Mouse (Mus musculus): Measurements from ENCODE around the gene Tm7sf2. TPM values are rescaled to one million over a fixed set of nuclear protein-coding genes. Genes with fewer than 3 reads are reported as not detected.
A peak's percentile ranks its signal among the peaks of the same experiment; 100 is the strongest.

Tm7sf2 gene
- 8.4 and 9.2 TPM in 2 replicates for polyA plus RNA-seq (2016; fragmentation: Nextera tagmentation; extraction: Ambion mirVana)

- 12% methylated on average over 33 of the region's 33 CpGs for WGBS
- peak within 1 kb of the TSS; percentile 49 for H3K4me3 ChIP-seq
Observed at GRCm38 (mm10) chr19:6067724-6068415, at the start of gene Tm7sf2. TSS of gene Tm7sf2 (minus strand) at chr19:6068373.

GRCm38 (mm10) chr19:6117346-6117985 is 49.3 kb upstream of the Tm7sf2 start:
- ATAC-seq (ENCODE audit: insufficient number of reproducible peaks, low FRiP score): no peak
- 5% methylated on average over 32 of the region's 32 CpGs for WGBS
- Histone ChIP-seq H3K4me1 (replicated peaks) (peaks cover 25% of the 10 kb centered on the region), H3K36me3 (peaks cover 42% of the 10 kb centered on the region), H3K27ac (ENCODE audit: poor library complexity, severe bottlenecking) (peak overlapping the region; percentile 92), H3K4me2 (peak overlapping the region; percentile 77), H3K9me3 (replicated peaks) (no peaks in the 10 kb centered on the region), H3K9ac (peak overlapping the region; percentile 86), H3K27me3 (replicated peaks) (no peaks in the 10 kb centered on the region), H3K4me3 (peak overlapping the region; percentile 70)

More at GRCm38 (mm10) chr19:6067724-6068415, at the start of gene Tm7sf2:
- Histone ChIP-seq H3K9me3 (replicated peaks) (no peaks in the 10 kb centered on the region), H3K4me1 (replicated peaks) (peaks cover 23% of the 10 kb centered on the region), H3K4me2 (peak within 1 kb of the TSS; percentile 96), H3K27ac (ENCODE audit: poor library complexity, severe bottlenecking) (peak within 1 kb of the TSS; percentile 30; the same call in 1 of the 2 replicates), H3K9ac (peak within 1 kb of the TSS; percentile 74), H3K27me3 (replicated peaks) (no peaks in the 10 kb centered on the region), H3K36me3 (peaks cover 37% of the 10 kb centered on the region)
- peak; percentile 90 for ATAC-seq (ENCODE audit: insufficient number of reproducible peaks, low FRiP score)

DNA sequence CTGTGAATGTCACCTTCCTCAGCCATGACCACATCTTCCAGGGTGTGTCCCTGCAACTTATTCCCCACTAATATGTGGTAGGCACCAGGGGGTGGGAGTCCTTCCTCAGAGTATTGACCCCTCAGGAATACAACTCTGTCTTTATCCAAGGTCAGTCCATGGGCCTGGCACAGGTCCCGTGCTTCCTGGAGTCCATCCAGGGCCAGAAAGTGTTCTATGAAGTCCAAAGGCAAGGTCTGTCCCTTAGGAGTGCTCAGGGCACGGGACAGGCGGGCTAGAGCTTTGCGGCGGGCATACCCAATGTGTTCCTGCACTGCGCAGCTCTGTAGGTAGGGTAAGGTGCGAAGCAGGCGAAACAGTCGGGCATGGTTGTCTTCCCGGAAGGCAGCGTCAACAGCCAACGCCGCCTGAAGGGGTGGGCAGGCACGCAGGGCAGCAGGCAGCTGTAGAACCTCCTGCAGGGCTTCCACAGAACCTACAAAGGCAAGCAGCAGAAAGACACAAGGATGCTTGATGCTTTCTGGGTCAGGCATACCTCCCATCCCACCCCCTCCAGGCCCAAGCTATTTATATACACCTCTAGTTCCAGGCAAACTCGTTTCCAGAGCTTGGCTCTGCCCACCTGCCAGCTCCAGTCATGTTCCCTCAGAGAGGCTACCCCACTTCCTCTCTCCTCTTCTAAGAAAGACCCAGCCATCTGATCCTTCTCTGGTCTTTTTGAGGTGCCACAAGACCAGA is 48.1 kb upstream of the Tm7sf2 start:
- H3K4me1 ChIP-seq (replicated peaks): peaks cover 20% of the 10 kb centered on the region
- H3K4me2 ChIP-seq: peak overlapping the region; percentile 77
- H3K9me3 ChIP-seq (replicated peaks): no peaks in the 10 kb centered on the region
- 86% methylated on average over 15 of the region's 15 CpGs for WGBS
- 0 out of 2 replicates have a peak overlapping the region, but pooled peaks have one; percentile 49 for H3K9ac ChIP-seq
- peaks cover 41% of the 10 kb centered on the region for H3K36me3 ChIP-seq
- no peaks in the 10 kb centered on the region for H3K27me3 ChIP-seq (replicated peaks)
- ATAC-seq (ENCODE audit: insufficient number of reproducible peaks, low FRiP score): no peak
- 0 out of 2 replicates have a peak overlapping the region, but pooled peaks have one; percentile 70 for H3K4me3 ChIP-seq
- no peak overlapping the region for H3K27ac ChIP-seq (ENCODE audit: poor library complexity, severe bottlenecking)

DNA sequence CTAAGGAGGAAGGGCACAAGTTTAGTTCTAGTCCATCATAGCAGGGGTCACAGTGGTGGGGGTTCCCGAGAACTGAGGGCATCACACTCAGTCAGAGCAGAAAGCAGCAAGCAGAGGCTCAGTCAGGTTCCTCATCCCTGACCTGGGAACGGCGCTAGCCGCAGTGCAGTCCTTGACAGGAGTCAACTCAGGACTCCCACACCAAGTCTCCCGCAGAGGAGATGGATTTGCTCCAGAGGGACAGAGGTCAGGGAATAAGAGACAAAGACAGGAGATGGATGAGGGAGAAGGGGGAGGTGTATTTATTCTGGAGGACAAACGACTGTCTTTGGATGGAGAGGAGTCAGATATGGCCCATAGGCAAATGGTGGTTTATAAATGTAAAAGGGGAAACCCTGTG is 44.9 kb upstream of the Tm7sf2 start:
- Histone ChIP-seq H3K4me1 (replicated peaks) (peaks cover 15% of the 10 kb centered on the region), H3K27me3 (replicated peaks) (no peaks in the 10 kb centered on the region), H3K36me3 (peaks cover 32% of the 10 kb centered on the region), H3K4me2 (no peak overlapping the region), H3K9ac (no peak overlapping the region), H3K4me3 (no peak overlapping the region), H3K27ac (ENCODE audit: poor library complexity, severe bottlenecking) (no peak overlapping the region), H3K9me3 (replicated peaks) (no peaks in the 10 kb centered on the region)
- no peak for ATAC-seq (ENCODE audit: insufficient number of reproducible peaks, low FRiP score)
- 70% methylated on average over 6 of the region's 6 CpGs for WGBS

DNA sequence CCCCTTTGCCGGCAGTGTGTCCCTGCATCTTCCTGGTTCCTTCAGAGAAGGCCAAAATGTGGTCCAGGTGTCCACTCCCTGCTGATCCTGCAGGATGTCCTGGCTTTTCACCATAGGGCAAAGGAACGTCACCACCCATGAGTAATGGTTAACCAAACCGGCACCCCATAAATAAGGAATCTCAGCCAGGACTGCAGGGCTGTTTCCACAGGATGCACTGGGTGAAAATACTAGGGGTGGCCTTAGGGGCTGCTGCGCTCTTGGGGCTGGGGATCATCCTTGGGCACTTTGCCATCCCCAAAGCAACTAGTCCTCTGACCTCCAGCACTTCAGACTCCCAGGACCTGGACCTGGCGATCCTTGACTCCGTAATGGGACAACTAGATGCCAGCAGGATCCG is 37.4 kb upstream of the Tm7sf2 start, which contains the start of gene Naaladl1:
Gene Naaladl1 (plus strand): TSS at position 197 of the 400 bp plus-strand sequence.
- H3K27me3 ChIP-seq (replicated peaks): no peaks in the 10 kb centered on the region
- no peaks in the 10 kb centered on the region for H3K9me3 ChIP-seq (replicated peaks)
- WGBS: 82% methylated on average over 7 of the region's 7 CpGs
- H3K4me3 ChIP-seq: no peak within 1 kb of the TSS
- H3K4me1 ChIP-seq (replicated peaks): no peaks in the 10 kb centered on the region
- H3K9ac ChIP-seq: no peak within 1 kb of the TSS; the same call in 1 of the 2 replicates
- H3K4me2 ChIP-seq: no peak within 1 kb of the TSS
- no peak within 1 kb of the TSS for H3K27ac ChIP-seq (ENCODE audit: poor library complexity, severe bottlenecking)
- no peaks in the 10 kb centered on the region for H3K36me3 ChIP-seq
- no peak for ATAC-seq (ENCODE audit: insufficient number of reproducible peaks, low FRiP score)

- no peak overlapping the region for H3K27ac ChIP-seq (ENCODE audit: poor library complexity, severe bottlenecking)
- ATAC-seq (ENCODE audit: insufficient number of reproducible peaks, low FRiP score): no peak
- H3K9me3 ChIP-seq (replicated peaks): no peaks in the 10 kb centered on the region
- H3K36me3 ChIP-seq: peaks cover 4% of the 10 kb centered on the region; the same call in 1 of the 2 replicates
- H3K4me2 ChIP-seq: no peak overlapping the region
- WGBS: 50% methylated on average over 4 of the region's 4 CpGs
- H3K9ac ChIP-seq: no peak overlapping the region
- no peaks in the 10 kb centered on the region for H3K27me3 ChIP-seq (replicated peaks)
- no peaks in the 10 kb centered on the region for H3K4me1 ChIP-seq (replicated peaks)
- no peak overlapping the region for H3K4me3 ChIP-seq
Observed at GRCm38 (mm10) chr19:6104476-6104875, 36.3 kb upstream of the Tm7sf2 start.

DNA sequence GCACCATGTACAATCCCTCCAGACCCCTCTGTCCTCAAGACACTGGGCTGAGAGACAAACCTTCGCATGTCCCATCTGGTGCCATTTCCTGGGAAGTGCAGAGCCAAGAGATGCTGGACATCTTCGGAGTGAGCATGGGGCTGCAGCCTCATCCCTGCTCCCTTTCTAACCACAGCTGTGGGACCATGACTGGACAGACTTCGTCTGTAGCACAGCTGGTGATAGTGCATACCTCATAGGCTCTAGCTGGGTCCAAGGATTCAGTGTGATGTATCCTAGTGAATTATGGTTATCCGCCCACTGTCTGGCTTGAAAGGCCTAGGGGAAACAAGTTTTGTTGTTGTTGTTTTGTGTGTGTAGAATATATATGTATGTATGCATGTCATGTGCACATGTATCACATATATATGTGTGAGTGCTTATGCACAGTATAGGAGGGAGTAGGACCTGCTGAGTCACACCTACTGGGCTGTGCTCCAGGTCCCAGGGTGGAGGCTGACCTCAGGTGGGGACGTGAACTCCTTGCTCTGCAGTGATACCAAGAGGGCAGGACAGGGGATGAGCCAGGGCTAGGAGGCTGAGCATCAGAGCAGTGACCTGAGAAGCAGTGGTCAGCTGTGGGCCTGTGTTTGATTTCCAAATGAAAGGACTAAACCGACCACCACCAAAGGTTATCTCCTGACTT is 34.1 kb upstream of the Tm7sf2 start:
- Histone ChIP-seq H3K9ac (no peak overlapping the region), H3K4me3 (no peak overlapping the region), H3K36me3 (peaks cover 10% of the 10 kb centered on the region), H3K4me2 (no peak overlapping the region), H3K9me3 (replicated peaks) (no peaks in the 10 kb centered on the region), H3K27ac (ENCODE audit: poor library complexity, severe bottlenecking) (no peak overlapping the region), H3K4me1 (replicated peaks) (no peaks in the 10 kb centered on the region), H3K27me3 (replicated peaks) (no peaks in the 10 kb centered on the region)
- 78% methylated on average over 6 of the region's 6 CpGs for WGBS
- ATAC-seq (ENCODE audit: insufficient number of reproducible peaks, low FRiP score): no peak; the same call in 1 of the 2 replicates

GRCm38 (mm10) chr19:6101186-6101585 is 33.0 kb upstream of the Tm7sf2 start:
- Histone ChIP-seq H3K9ac (no peak overlapping the region), H3K4me3 (no peak overlapping the region), H3K4me1 (replicated peaks) (no peaks in the 10 kb centered on the region), H3K9me3 (replicated peaks) (no peaks in the 10 kb centered on the region), H3K36me3 (peaks cover 10% of the 10 kb centered on the region), H3K4me2 (no peak overlapping the region), H3K27ac (ENCODE audit: poor library complexity, severe bottlenecking) (no peak overlapping the region), H3K27me3 (replicated peaks) (no peaks in the 10 kb centered on the region)
- 77% methylated on average over 6 of the region's 6 CpGs for WGBS
- ATAC-seq (ENCODE audit: insufficient number of reproducible peaks, low FRiP score): no peak

DNA sequence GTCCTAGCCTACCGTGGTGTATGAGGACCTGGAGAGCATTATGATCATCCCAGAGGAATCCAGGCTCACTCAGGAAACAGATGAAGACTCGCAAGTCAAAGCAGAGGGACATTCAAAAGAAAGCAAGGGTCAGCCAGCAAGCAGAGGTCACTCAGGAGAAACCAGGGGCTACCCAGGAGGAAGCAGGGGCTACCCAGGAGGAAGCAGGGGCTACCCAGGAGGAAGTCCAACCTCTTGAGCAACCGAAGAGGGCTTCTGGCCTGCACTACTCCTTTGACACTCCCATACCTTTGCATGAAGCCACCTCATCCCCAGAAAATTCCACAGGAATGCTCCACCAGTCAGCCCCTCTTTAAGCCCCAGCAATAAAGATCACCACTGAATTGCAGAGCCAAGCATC is 29.7 kb upstream of the Tm7sf2 start:
- no peaks in the 10 kb centered on the region for H3K4me1 ChIP-seq (replicated peaks)
- no peak overlapping the region for H3K27ac ChIP-seq (ENCODE audit: poor library complexity, severe bottlenecking)
- no peak overlapping the region for H3K9ac ChIP-seq
- no peaks in the 10 kb centered on the region for H3K9me3 ChIP-seq (replicated peaks)
- H3K4me2 ChIP-seq: no peak overlapping the region
- WGBS: 81% methylated on average over 3 of the region's 3 CpGs
- H3K4me3 ChIP-seq: no peak overlapping the region
- H3K27me3 ChIP-seq (replicated peaks): no peaks in the 10 kb centered on the region
- peaks cover 34% of the 10 kb centered on the region for H3K36me3 ChIP-seq
- no peak for ATAC-seq (ENCODE audit: insufficient number of reproducible peaks, low FRiP score)

GRCm38 (mm10) chr19:6094119-6094518 is 25.9 kb upstream of the Tm7sf2 start, which contains the start of gene AC131692.1:
TSS of gene AC131692.1 (plus strand) at chr19:6094419.
- WGBS: 90% methylated on average over 7 of the region's 7 CpGs
- Histone ChIP-seq H3K4me3 (no peak within 1 kb of the TSS), H3K36me3 (peaks cover 66% of the 10 kb centered on the region), H3K4me1 (replicated peaks) (no peaks in the 10 kb centered on the region), H3K27me3 (replicated peaks) (no peaks in the 10 kb centered on the region), H3K9ac (no peak within 1 kb of the TSS; the same call in 1 of the 2 replicates), H3K9me3 (replicated peaks) (no peaks in the 10 kb centered on the region), H3K4me2 (no peak within 1 kb of the TSS), H3K27ac (ENCODE audit: poor library complexity, severe bottlenecking) (no peak within 1 kb of the TSS)
- ATAC-seq (ENCODE audit: insufficient number of reproducible peaks, low FRiP score): no peak

All from heart, embryonic 12.5 days (tissue).